Mouse (Mus musculus) intestine, embryonic 14.5 days (tissue): Measurements from ENCODE around the gene Gm11077. TPM values are rescaled to one million over a fixed set of nuclear protein-coding genes. Genes with fewer than 3 reads are reported as not detected.

Experiments
- ATAC-seq: fragments of 200-750 bp; cut with Nextera tagmentation; replicated peaks from 2 replicates; pipeline ENCODE4 v1.8.0; 2017; ENCODE audit warnings: low read depth, moderate number of reproducible peaks, moderate TSS enrichment, moderate library complexity; ENCODE audit not compliant: low FRiP score, low TSS enrichment
- DNase-seq: peaks from one replicate; pipeline ENCODE4 v3.0.0-alpha.2; 2018; ENCODE audit warnings: low spot score
- H3K27ac ChIP-seq: fragments of 300-500 bp; sonication (generic); 2 replicates; pipeline ENCODE4 v1.5.1; 2014; ENCODE audit warnings: low read depth, mild to moderate bottlenecking, control low read depth
- H3K27me3 ChIP-seq: fragments of 300-500 bp; sonication (generic); replicated peaks from 2 replicates; pipeline ENCODE4 v1.6.1; 2014; ENCODE audit warnings: low read length, control low read depth; ENCODE audit not compliant: control insufficient read depth, insufficient read depth
- H3K36me3 ChIP-seq: fragments of 300-500 bp; sonication (generic); 2 replicates; pipeline ENCODE4 v1.6.1; 2014; ENCODE audit warnings: low read length, control low read depth; ENCODE audit not compliant: control insufficient read depth, insufficient read depth
- H3K4me1 ChIP-seq: fragments of 300-500 bp; sonication (generic); replicated peaks from 2 replicates; pipeline ENCODE4 v1.6.1; 2014; ENCODE audit warnings: low read length, control low read depth, mixed read lengths; ENCODE audit not compliant: control insufficient read depth, insufficient read depth
- H3K4me2 ChIP-seq: fragments of 300-500 bp; sonication (generic); 2 replicates; pipeline ENCODE4 v1.6.1; 2014; ENCODE audit warnings: low read length
- H3K4me3 ChIP-seq: fragments of 300-500 bp; sonication (generic); 2 replicates; pipeline ENCODE4 v1.5.1; 2014; ENCODE audit warnings: low read depth, low read length, control low read depth, mixed read lengths
- H3K9ac ChIP-seq: fragments of 300-500 bp; sonication (generic); 2 replicates; pipeline ENCODE4 v1.6.1; 2014; ENCODE audit warnings: mild to moderate bottlenecking, low read length
- H3K9me3 ChIP-seq: fragments of 300-500 bp; sonication (generic); 2 replicates; pipeline ENCODE4 v1.6.1; 2016; ENCODE audit warnings: low read length, control low read depth; ENCODE audit not compliant: control insufficient read depth
- WGBS: fragments of 180-500 bp; shearing (Covaris S2); extraction: QIAGEN DNeasy Blood & Tissue Kit; methylation state at CpG from one replicate; pipeline ENCODE4 v1.1.7; 2014; 5-methylcytosine and 5-hydroxymethylcytosine counted together
- polyA plus RNA-seq: library from polyadenylated mRNA; unstranded; fragments of >200 nt; fragmentation: Nextera tagmentation; extraction: Ambion mirVana; gene quantifications from 2 replicates; pipeline ENCODE4 v1.2.1, GENCODE M21; 2014

Gene Gm11077
- polyA plus RNA-seq, 1 experiment from 2014 or later = not detected

DNA sequence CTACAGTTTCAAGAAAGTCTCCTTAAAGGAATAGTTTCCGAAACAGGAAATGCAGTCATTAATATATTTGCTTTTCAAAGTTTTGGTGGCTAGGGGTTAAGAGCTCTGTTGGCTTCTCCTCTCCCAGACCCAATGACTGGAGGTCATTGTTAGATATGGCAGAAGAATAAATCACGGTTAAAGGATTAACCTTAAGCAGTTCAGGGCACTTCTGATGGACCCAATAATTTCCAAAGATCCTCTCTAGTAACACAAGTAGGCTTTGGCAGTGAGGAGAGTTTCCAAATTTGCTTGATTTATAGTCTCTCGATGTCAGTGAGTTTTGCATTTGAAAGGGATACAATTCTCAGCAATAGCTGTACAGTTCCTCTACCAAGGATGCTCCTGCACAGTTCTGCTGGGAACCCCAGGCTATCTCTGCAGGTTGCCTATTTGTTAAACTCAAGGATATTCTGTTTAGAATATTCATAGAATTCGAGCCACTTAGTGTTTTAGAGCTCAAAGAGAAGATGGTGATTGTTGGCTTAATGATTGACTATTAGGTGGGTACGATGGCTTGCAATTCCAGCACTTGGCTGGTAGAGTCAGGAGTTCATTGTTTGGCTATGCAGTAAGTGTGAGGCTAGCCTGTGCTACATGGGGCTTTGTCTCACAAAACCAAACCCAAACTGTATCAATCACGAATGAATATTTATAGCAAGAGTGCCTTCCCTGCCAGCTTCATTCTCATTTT, 1.8 kb downstream of the Gm11077 start:
- no peak overlapping the region for H3K4me2 ChIP-seq
- 0 out of 2 replicates have a peak, but pooled peaks cover 14% of the 10 kb centered on the region for H3K4me1 ChIP-seq
- no peaks in the 10 kb centered on the region for H3K27me3 ChIP-seq
- H3K36me3 ChIP-seq = no peaks in the 10 kb centered on the region
- H3K9me3 ChIP-seq = no peaks in the 10 kb centered on the region
- WGBS = 70% methylated on average over 6 of the region's 6 CpGs
- ATAC-seq = no peak
- no peak overlapping the region for H3K27ac ChIP-seq
- no peak overlapping the region for H3K9ac ChIP-seq
- DNase-seq = no peak
- H3K4me3 ChIP-seq = no peak overlapping the region

DNA sequence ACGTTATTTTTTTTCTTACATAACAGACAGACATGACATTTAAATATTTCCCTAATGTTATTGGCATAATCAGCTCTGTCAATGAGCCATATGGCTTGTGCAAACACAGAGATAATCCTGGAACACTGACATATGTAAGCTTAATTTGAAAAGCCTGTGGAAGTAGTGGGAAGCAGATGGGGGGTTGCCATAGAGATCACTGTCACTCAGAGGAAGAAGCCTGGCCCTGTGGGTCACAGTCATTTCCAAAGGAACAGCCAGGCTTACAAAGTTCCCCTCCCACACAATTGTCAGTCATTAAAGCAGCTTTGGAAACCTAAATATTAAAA, 2.3 kb downstream of the Gm11077 start:
- DNase-seq = no peak

DNA sequence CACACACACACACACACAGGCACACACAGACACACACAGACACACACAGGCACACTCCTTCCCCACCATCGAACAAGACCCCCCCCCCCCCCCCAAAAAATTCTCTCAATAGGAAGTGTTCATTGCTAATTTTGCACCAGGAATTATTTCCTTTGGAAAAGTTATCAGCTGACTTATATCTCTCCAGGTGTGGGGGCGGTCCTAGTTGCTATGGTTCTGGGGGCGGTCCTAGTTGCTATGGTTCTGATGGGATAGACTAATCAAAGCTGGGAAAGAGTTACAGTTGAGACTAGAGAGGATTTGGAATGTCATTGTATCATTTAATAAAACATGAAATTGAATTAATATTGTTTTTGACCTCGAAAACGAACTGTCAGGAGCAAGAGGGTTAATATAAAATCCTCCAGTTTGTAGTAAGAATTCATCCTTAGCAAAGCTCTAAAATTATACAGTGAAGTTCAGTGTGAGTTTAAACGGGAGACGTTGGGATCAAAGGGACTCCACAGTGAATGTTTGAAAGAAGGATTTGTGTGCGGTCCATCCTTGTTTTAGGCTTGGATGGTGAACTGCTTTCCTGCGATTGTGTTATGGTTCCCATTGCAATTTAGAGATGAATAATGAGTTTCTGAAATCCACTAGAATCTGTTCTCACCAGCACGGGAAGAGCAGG, 4.0 kb downstream of the Gm11077 start:
- Histone ChIP-seq H3K36me3 (no peaks in the 10 kb centered on the region), H3K9me3 (no peaks in the 10 kb centered on the region), H3K27me3 (no peaks in the 10 kb centered on the region), H3K4me1 (0 out of 2 replicates have a peak, but pooled peaks cover 14% of the 10 kb centered on the region), H3K9ac (peak overlapping the region; percentile 25; the same call in 1 of the 2 replicates), H3K27ac (peak overlapping the region; percentile 70), H3K4me3 (peak overlapping the region; percentile 29), H3K4me2 (peak overlapping the region; percentile 57)
- 31% methylated on average over 10 of the region's 10 CpGs for WGBS
- ATAC-seq (no peak), DNase-seq (no peak)

More for the DNA sequence above, 2.3 kb downstream of the Gm11077 start:
- H3K27ac ChIP-seq = no peak overlapping the region
- ATAC-seq = no peak
- no peak overlapping the region for H3K4me3 ChIP-seq
- H3K27me3 ChIP-seq = no peaks in the 10 kb centered on the region
- H3K9ac ChIP-seq = no peak overlapping the region
- 0 out of 2 replicates have a peak, but pooled peaks cover 14% of the 10 kb centered on the region for H3K4me1 ChIP-seq
- H3K4me2 ChIP-seq = no peak overlapping the region
- H3K36me3 ChIP-seq = no peaks in the 10 kb centered on the region
- 79% methylated on average over 1 of the region's 1 CpGs for WGBS
- no peaks in the 10 kb centered on the region for H3K9me3 ChIP-seq

GRCm38 (mm10) chr6:140733641-140733986, 4.5 kb downstream of the Gm11077 start:
- H3K27ac ChIP-seq = peak overlapping the region; percentile 70
- H3K9me3 ChIP-seq = no peaks in the 10 kb centered on the region
- H3K4me3 ChIP-seq = peak overlapping the region; percentile 29
- 6% methylated on average over 15 of the region's 15 CpGs for whole genome bisulfite sequencing
- H3K4me1 ChIP-seq = 0 out of 2 replicates have a peak, but pooled peaks cover 14% of the 10 kb centered on the region
- ATAC-seq = no peak
- peak overlapping the region; percentile 25; the same call in 1 of the 2 replicates for H3K9ac ChIP-seq
- DNase-seq = peak; percentile 67
- no peaks in the 10 kb centered on the region for H3K36me3 ChIP-seq
- H3K27me3 ChIP-seq = no peaks in the 10 kb centered on the region
- H3K4me2 ChIP-seq = peak overlapping the region; percentile 57

DNA sequence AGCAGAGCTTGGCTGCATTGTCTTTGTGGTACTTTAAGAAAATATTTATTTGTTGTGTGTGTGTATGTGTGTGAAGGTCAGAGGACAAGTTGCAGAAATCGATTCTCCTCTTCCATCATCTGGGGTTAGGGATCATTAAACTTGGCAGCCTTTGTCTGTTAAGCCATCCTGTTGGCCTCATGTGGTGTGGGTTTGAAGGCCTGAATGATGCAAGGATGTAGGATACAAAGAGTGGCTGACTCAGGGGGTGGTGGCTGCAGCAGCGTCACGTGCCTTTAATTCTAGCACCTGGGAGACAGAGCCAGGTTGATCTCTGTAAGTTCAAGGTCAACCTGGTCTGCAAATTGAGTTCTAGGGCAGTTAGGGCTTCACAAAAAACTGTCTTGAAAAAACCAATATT, 16.5 kb downstream of the Gm11077 start:
- WGBS = 78% methylated on average over 3 of the region's 3 CpGs
- H3K4me2 ChIP-seq = no peak overlapping the region
- no peak for ATAC-seq

DNA sequence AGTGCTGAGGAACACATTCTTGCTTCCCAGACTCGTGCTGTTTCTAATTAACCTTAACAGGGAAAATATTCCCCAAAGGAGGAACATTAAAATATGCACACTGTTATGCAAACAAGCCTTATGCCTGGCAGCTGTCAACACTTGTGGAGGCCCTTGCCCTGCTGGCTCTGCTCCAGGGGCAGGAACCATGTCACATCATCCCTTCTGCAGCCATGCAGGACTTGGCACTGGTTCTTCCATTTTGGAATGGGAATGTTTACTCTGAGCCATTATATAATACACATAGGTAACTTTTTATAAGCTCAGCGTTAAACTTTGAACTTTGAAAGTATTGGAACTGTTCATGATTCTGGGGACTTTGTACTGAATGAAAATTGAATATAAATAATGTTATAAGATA, 18.5 kb downstream of the Gm11077 start:
- Histone ChIP-seq H3K4me3 (no peak overlapping the region), H3K27ac (no peak overlapping the region), H3K9ac (no peak overlapping the region), H3K27me3 (no peaks in the 10 kb centered on the region), H3K4me1 (no peaks in the 10 kb centered on the region), H3K9me3 (0 out of 2 replicates have a peak, but pooled peaks cover 4% of the 10 kb centered on the region), H3K36me3 (no peaks in the 10 kb centered on the region), H3K4me2 (no peak overlapping the region)
- 80% methylated on average over 2 of the region's 2 CpGs for WGBS
- ATAC-seq (no peak), DNase-seq (no peak)

More for the DNA sequence above, 16.5 kb downstream of the Gm11077 start:
- no peak overlapping the region for H3K4me3 ChIP-seq
- no peaks in the 10 kb centered on the region for H3K36me3 ChIP-seq
- no peak overlapping the region for H3K27ac ChIP-seq
- H3K9me3 ChIP-seq = 0 out of 2 replicates have a peak, but pooled peaks cover 4% of the 10 kb centered on the region
- H3K4me1 ChIP-seq = no peaks in the 10 kb centered on the region
- no peaks in the 10 kb centered on the region for H3K27me3 ChIP-seq
- DNase-seq = no peak
- H3K9ac ChIP-seq = no peak overlapping the region

DNA sequence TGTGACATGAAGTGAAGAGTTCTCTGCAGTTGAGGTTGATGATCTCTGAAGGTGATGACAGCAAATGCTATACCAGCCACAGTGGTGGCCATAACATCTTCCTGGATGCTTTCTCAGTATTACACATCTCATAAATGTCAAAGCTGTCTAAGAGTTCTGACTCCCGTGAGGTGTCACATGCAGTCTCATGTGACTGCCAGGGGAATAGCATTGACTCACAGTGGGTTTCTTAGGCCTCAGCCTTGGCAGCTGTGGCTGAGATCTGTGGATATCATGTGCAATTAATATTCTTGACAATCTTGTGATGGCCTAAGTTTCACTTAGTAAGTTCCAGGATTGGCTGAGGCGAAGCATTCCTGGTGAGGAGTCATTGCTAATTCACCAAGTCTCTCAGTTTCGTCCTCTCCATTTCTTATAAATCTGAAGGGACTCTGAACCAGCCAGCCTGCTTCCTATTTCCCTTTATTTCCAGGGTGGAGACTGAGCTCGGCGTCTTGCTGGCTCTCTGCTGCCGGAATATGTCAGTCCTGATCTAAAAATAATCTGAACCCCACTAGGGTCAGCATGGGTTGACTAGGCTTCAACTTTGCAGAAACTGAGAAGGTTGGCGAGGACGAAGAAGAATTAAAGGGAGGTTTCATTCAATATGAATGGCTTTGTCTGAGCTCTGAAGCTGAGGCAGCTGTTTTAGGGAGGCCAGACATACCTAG, 21.4 kb downstream of the Gm11077 start:
- WGBS = 80% methylated on average over 8 of the region's 8 CpGs
- Histone ChIP-seq H3K27ac (no peak overlapping the region), H3K9me3 (0 out of 2 replicates have a peak, but pooled peaks cover 4% of the 10 kb centered on the region), H3K9ac (no peak overlapping the region), H3K4me3 (no peak overlapping the region), H3K36me3 (no peaks in the 10 kb centered on the region), H3K27me3 (no peaks in the 10 kb centered on the region), H3K4me1 (no peaks in the 10 kb centered on the region), H3K4me2 (no peak overlapping the region)
- ATAC-seq = no peak
- DNase-seq = no peak

- Histone ChIP-seq H3K4me2 (no peak overlapping the region), H3K9me3 (no peaks in the 10 kb centered on the region), H3K27me3 (no peaks in the 10 kb centered on the region), H3K4me3 (no peak overlapping the region), H3K27ac (no peak overlapping the region), H3K9ac (no peak overlapping the region), H3K4me1 (no peaks in the 10 kb centered on the region; the same call in 1 of the 2 replicates), H3K36me3 (no peaks in the 10 kb centered on the region)
- DNase-seq (no peak), ATAC-seq (no peak)
- 37% methylated on average over 9 of the region's 9 CpGs for WGBS
These were observed 37.3 kb downstream of the Gm11077 start for GRCm38 (mm10) chr6:140766365-140766764.
